Mouse (Mus musculus) heart, postnatal 4 days (tissue): ENCODE data around the gene Kcnip2. TPM values are rescaled to one million over a fixed set of nuclear protein-coding genes. Genes with fewer than 3 reads are reported as not detected.

Experiments used
- total RNA-seq, 2 experiments: library from RNA; stranded (reverse); gene quantifications; 2 replicates each; pipeline ENCODE4 v1.2.3; 2021

Kcnip2 gene
- total RNA-seq, 2 experiments from 2014 or later, result 69.8 to 85.1 TPM

Other genes starting within 250 kb of the Kcnip2 start
- gene Fbxw4, start 155.7 kb downstream of the Kcnip2 start, total RNA-seq, result 10 to 100 TPM; 24.0 to 25.0 TPM
- gene Fgf8, start 73.1 kb downstream of the Kcnip2 start, total RNA-seq, result under 1 TPM in 1 of 2 experiments, not detected in 1; 0.45 TPM
- 10 to 100 TPM; 25.4 to 27.8 TPM for gene Npm3, start 66.5 kb downstream of the Kcnip2 start, total RNA-seq
- gene Mgea5, start 32.2 kb downstream of the Kcnip2 start, total RNA-seq, result 10 to 100 TPM; 82.8 to 89.2 TPM
- 10 to 100 TPM; 14.8 to 16.9 TPM for gene Armh3, start 182.4 kb upstream of the Kcnip2 start, total RNA-seq
- gene Hps6, start 187.4 kb upstream of the Kcnip2 start, total RNA-seq, result 1 to 10 TPM; 5.6 to 5.8 TPM
- gene Pprc1, start 228.8 kb upstream of the Kcnip2 start, total RNA-seq, result 10 to 100 TPM; 31.4 to 35.1 TPM
- 10 to 100 TPM; 76.3 to 81.5 TPM for gene Ldb1, start 229.2 kb upstream of the Kcnip2 start, total RNA-seq